ENCODE assay signal across 8 mouse cellular contexts in genomic region chr8:120276051-120276890, GRCm38 (mm10). TPM values are rescaled to one million over a fixed set of nuclear protein-coding genes. Genes with fewer than 3 reads are reported as not detected.
DNase-seq lines count a peak whose midpoint lies in the region; ATAC-seq and TF ChIP-seq lines count a peak whose summit lies in the region.

No protein-coding gene starts in this region.

- H3K36me3 ChIP-seq in hindbrain, embryonic 14.5 days (replicated peaks; ENCODE audit: control insufficient read depth, insufficient read depth) = no peaks in the 10 kb centered on the region
- no peaks in the 10 kb centered on the region for H3K36me3 ChIP-seq in midbrain, postnatal 0 days (ENCODE audit: insufficient read depth, low read length)
- no peaks in the 10 kb centered on the region for H3K36me3 ChIP-seq in stomach, embryonic 16.5 days (ENCODE audit: control insufficient read depth, insufficient read depth, low read length)

- peak overlapping the region; percentile 62 for H3K4me2 ChIP-seq in hindbrain, embryonic 14.5 days (replicated peaks)
- H3K4me2 ChIP-seq in midbrain, postnatal 0 days (ENCODE audit: low read depth, low read length, poor library complexity, severe bottlenecking) = peak overlapping the region; percentile 66
- peak overlapping the region; percentile 75 for H3K4me2 ChIP-seq in stomach, embryonic 16.5 days (ENCODE audit: low read depth, low read length)

- WGBS in hindbrain, embryonic 14.5 days = under 1% methylated on average over 47 of the region's 49 CpGs
- WGBS in midbrain, postnatal 0 days = 4% methylated on average over 46 of the region's 49 CpGs
- under 1% methylated on average over 49 of the region's 49 CpGs for WGBS in stomach, embryonic 16.5 days

- no peak for TF ChIP-seq CTCF in midbrain, postnatal 0 days (IDR thresholded peaks at IDR 0.05)

- no peaks in the 10 kb centered on the region for H3K27me3 ChIP-seq in hindbrain, embryonic 14.5 days (ENCODE audit: control insufficient read depth, insufficient read depth, low read length)
- H3K27me3 ChIP-seq in midbrain, postnatal 0 days (ENCODE audit: insufficient read depth, low read length) = peaks cover 4% of the 10 kb centered on the region; the same call in 1 of the 2 replicates
- no peaks in the 10 kb centered on the region for H3K27me3 ChIP-seq in stomach, embryonic 16.5 days (ENCODE audit: control insufficient read depth, insufficient read depth, low read length)

- DNase-seq in MN1 (ENCODE audit: low spot score) (peak; percentile 99), liver (peak; percentile 95)
- DNase-seq in c-Kit-negative CD71-positive TER-119-positive erythroid progenitor cells, embryonic 14.5 days (ENCODE audit: low read depth, low spot score) = peak; percentile 76
- peak; percentile 88 for DNase-seq in gastrocnemius, adult 18-20 months (ENCODE audit: low spot score)
- peak; percentile 71 for DNase-seq in hindbrain, embryonic 14.5 days (ENCODE audit: low spot score)
- peak; percentile 65 for DNase-seq in midbrain, postnatal 0 days (ENCODE audit: low spot score)

- no peaks in the 10 kb centered on the region for H3K9me3 ChIP-seq in hindbrain, embryonic 14.5 days (ENCODE audit: control insufficient read depth, low read length)
- H3K9me3 ChIP-seq in midbrain, postnatal 0 days (ENCODE audit: low read length) = no peaks in the 10 kb centered on the region
- H3K9me3 ChIP-seq in stomach, embryonic 16.5 days (replicated peaks; ENCODE audit: control insufficient read depth, low read length) = no peaks in the 10 kb centered on the region

- ATAC-seq in hindbrain, embryonic 14.5 days (ENCODE audit: low FRiP score) = peak; percentile 61
- peak; percentile 19; the same call in 1 of the 2 replicates for ATAC-seq in midbrain, postnatal 0 days (ENCODE audit: low FRiP score)
- peak; percentile 91 for ATAC-seq in stomach, embryonic 16.5 days (ENCODE audit: insufficient read depth, low FRiP score)
- no peak; the same call in 1 of the 2 replicates for ATAC-seq in frontal cortex, adult (ENCODE audit: low TSS enrichment)

- H3K4me3 ChIP-seq in hindbrain, embryonic 14.5 days (replicated peaks; ENCODE audit: low read length) = peak overlapping the region; percentile 20
- peak overlapping the region; percentile 29 for H3K4me3 ChIP-seq in midbrain, postnatal 0 days (ENCODE audit: low read depth, low read length)
- H3K4me3 ChIP-seq in stomach, embryonic 16.5 days (replicated peaks; ENCODE audit: low read length) = peak overlapping the region; percentile 44

- H3K4me1 ChIP-seq in hindbrain, embryonic 14.5 days (replicated peaks; ENCODE audit: control insufficient read depth, insufficient read depth, low read length) = peaks cover 22% of the 10 kb centered on the region
- peaks cover 14% of the 10 kb centered on the region for H3K4me1 ChIP-seq in midbrain, postnatal 0 days (ENCODE audit: insufficient read depth, low read length)
- H3K4me1 ChIP-seq in stomach, embryonic 16.5 days (ENCODE audit: control insufficient read depth, insufficient read depth, low read length) = peaks cover 42% of the 10 kb centered on the region

- H3K27ac ChIP-seq in hindbrain, embryonic 14.5 days = peak overlapping the region; percentile 51
- H3K27ac ChIP-seq in midbrain, postnatal 0 days (ENCODE audit: low read depth, low read length) = 0 out of 2 replicates have a peak overlapping the region, but pooled peaks have one; percentile 9
- peak overlapping the region; percentile 97 for H3K27ac ChIP-seq in stomach, embryonic 16.5 days (ENCODE audit: low read length)

- H3K9ac ChIP-seq in hindbrain, embryonic 14.5 days = peak overlapping the region; percentile 50
- H3K9ac ChIP-seq in midbrain, postnatal 0 days (replicated peaks; ENCODE audit: low read length, poor library complexity, severe bottlenecking) = peak overlapping the region; percentile 56
- peak overlapping the region; percentile 67 for H3K9ac ChIP-seq in stomach, embryonic 16.5 days (ENCODE audit: low read length)

RNA-seq across cellular contexts. Expression of gene Gse1, which starts 48.0 kb away (rescaled TPM):
- 10 to 100 TPM; 28.9 to 32.6 TPM for total RNA-seq in gastrocnemius, adult 18-20 months (2021)
- polyA plus RNA-seq in hindbrain, embryonic 14.5 days (2014; fragmentation: Nextera tagmentation; extraction: Ambion mirVana) = 18.8 and 23.9 TPM in 2 replicates
- 47.3 and 51.3 TPM in 2 replicates for total RNA-seq in midbrain, postnatal 0 days (2014; rRNA removed)
- polyA plus RNA-seq in midbrain, postnatal 0 days (2015; fragmentation: Nextera tagmentation; extraction: Ambion mirVana) = 9.9 and 12.4 TPM in 2 replicates
- polyA plus RNA-seq in stomach, embryonic 16.5 days (2015; fragmentation: Nextera tagmentation; extraction: Ambion mirVana) = 6.0 and 6.9 TPM in 2 replicates

Comparison
In these comparisons a context has a peak if more than half of its experiments do, and no peak if none do; other contexts are left out.
1. H3K27ac ChIP-seq: peak in every context shown above with its lines; median percentile 97 in stomach, embryonic 16.5 days; 51 in hindbrain, embryonic 14.5 days; 9 in midbrain, postnatal 0 days.